Mouse (Mus musculus) neural tube, embryonic 12.5 days (tissue): ENCODE measurements at regions not wholly inside any gene's neighbourhood (a gene's known extent, or its start where the extent isn't known, plus 50 kb on each side); places are given as distances from the start of the nearest gene placed in this dataset.
"Not testable (repeated sequence)": the region's sequence is repeated elsewhere in the genome, so short reads cannot be mapped to it uniquely, and the experiment has no call there.

Experiments
- ATAC-seq: fragments of 200-750 bp; cut with Nextera tagmentation; 2 replicates; pipeline ENCODE4 v1.8.0; 2017; ENCODE audit warnings: low read depth, mild to moderate bottlenecking, moderate TSS enrichment, moderate library complexity; ENCODE audit not compliant: low FRiP score
- H3K27ac ChIP-seq: fragments of 300-500 bp; sonication (generic); 2 replicates; pipeline ENCODE4 v1.5.1; 2016
- H3K27me3 ChIP-seq: fragments of 300-500 bp; sonication (generic); replicated peaks from 2 replicates; pipeline ENCODE4 v1.6.1; 2016; ENCODE audit warnings: mild to moderate bottlenecking
- H3K36me3 ChIP-seq: fragments of 300-500 bp; sonication (generic); 2 replicates; pipeline ENCODE4 v1.6.1; 2016; ENCODE audit warnings: mild to moderate bottlenecking
- H3K4me1 ChIP-seq: fragments of 300-500 bp; sonication (generic); 2 replicates; pipeline ENCODE4 v1.6.1; 2016
- H3K4me2 ChIP-seq: fragments of 300-500 bp; sonication (generic); replicated peaks from 2 replicates; pipeline ENCODE4 v1.6.1; 2016; ENCODE audit warnings: mild to moderate bottlenecking
- H3K4me3 ChIP-seq: fragments of 300-500 bp; sonication (generic); 2 replicates; pipeline ENCODE4 v1.5.1; 2016
- H3K9ac ChIP-seq: fragments of 300-500 bp; sonication (generic); 2 replicates; pipeline ENCODE4 v1.6.1; 2016; ENCODE audit warnings: mild to moderate bottlenecking
- H3K9me3 ChIP-seq: fragments of 300-500 bp; sonication (generic); 2 replicates; pipeline ENCODE4 v1.6.1; 2016; ENCODE audit warnings: mild to moderate bottlenecking
- WGBS: fragments of 180-500 bp; shearing (Covaris S2); methylation state at CpG from one replicate; pipeline ENCODE4 v1.1.7; 2016; 5-methylcytosine and 5-hydroxymethylcytosine counted together

GRCm38 (mm10) chr4:153188504-153189031, 294.0 kb downstream of the Ajap1 start:
- Histone ChIP-seq H3K27me3 (peaks cover 4% of the 10 kb centered on the region; the same call in 1 of the 2 replicates), H3K4me2 (peak overlapping the region; percentile 54), H3K9me3 (no peaks in the 10 kb centered on the region), H3K4me3 (peak overlapping the region; percentile 16; the same call in 1 of the 2 replicates), H3K36me3 (no peaks in the 10 kb centered on the region), H3K9ac (no peak overlapping the region), H3K27ac (no peak overlapping the region), H3K4me1 (peaks cover 12% of the 10 kb centered on the region)
- 1% methylated on average over 17 of the region's 17 CpGs for WGBS
- peak; percentile 76 for ATAC-seq

DNA sequence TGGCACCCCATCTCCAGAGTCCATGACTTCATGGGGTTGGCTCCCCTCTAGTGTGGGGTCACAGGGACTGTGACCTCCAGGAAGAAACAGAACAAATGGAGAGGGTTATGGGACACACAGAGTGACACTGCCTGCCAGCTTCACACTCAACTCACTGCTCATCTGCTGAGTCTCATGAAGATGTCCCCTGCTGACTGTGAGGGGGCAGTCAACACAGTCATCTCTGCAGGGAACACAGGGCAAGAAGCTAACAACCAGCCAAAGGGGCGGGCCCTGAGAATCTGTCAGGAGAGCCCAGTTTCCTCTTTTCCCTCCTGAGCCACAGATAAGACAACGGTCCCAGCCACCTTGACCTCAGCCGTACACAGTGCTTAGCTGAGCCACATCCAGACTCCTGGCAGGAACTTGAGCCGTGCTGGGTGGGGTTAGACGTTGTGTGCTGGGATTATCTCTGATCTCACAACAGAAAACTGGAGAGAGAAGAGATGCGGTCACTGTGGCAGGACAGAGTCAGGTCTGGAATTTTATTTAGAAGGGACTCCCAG, 294.6 kb downstream of the Ajap1 start:
- H3K27me3 ChIP-seq, result peaks cover 4% of the 10 kb centered on the region; the same call in 1 of the 2 replicates
- no peaks in the 10 kb centered on the region for H3K36me3 ChIP-seq
- peak; percentile 56 for ATAC-seq
- H3K9ac ChIP-seq, result no peak overlapping the region
- H3K9me3 ChIP-seq, result no peaks in the 10 kb centered on the region
- 2% methylated on average over 6 of the region's 6 CpGs for WGBS
- peaks cover 12% of the 10 kb centered on the region for H3K4me1 ChIP-seq
- peak overlapping the region; percentile 54 for H3K4me2 ChIP-seq
- no peak overlapping the region for H3K27ac ChIP-seq
- H3K4me3 ChIP-seq, result peak overlapping the region; percentile 16; the same call in 1 of the 2 replicates

DNA sequence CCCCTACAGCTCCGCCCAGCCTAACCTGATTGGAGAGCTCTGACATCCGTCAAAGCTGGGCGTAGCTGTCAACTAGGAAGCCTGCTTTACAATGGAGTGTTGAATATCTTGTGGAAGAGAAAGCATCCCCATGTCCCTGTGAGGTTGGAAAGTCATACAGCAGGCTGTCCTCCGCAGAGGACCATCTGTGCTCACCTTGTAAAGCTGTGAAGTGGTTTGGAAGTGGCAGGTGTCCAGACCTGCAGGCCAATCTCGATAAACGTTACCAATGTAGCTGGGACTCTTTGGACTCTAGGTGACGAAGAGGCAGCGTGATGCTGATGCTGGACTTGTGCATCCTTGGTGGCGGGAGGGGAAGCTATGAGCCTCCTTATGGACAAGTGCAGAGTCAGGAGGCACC, 305.1 kb downstream of the Ajap1 start:
- Histone ChIP-seq H3K27ac (no peak overlapping the region), H3K27me3 (no peaks in the 10 kb centered on the region), H3K9me3 (peaks cover 6% of the 10 kb centered on the region; the same call in 1 of the 2 replicates), H3K4me3 (no peak overlapping the region), H3K4me2 (no peak overlapping the region), H3K4me1 (peaks cover 5% of the 10 kb centered on the region; the same call in 1 of the 2 replicates), H3K9ac (no peak overlapping the region), H3K36me3 (no peaks in the 10 kb centered on the region)
- ATAC-seq, result no peak
- WGBS, result 93% methylated on average over 9 of the region's 9 CpGs

- Histone ChIP-seq H3K4me2 (0 out of 2 replicates have a peak overlapping the region, but pooled peaks have one; percentile 7), H3K27ac (no peak overlapping the region), H3K9ac (no peak overlapping the region), H3K36me3 (no peaks in the 10 kb centered on the region), H3K4me1 (peaks cover 5% of the 10 kb centered on the region; the same call in 1 of the 2 replicates), H3K9me3 (peaks cover 6% of the 10 kb centered on the region; the same call in 1 of the 2 replicates), H3K27me3 (no peaks in the 10 kb centered on the region), H3K4me3 (no peak overlapping the region)
- WGBS, result 6% methylated on average over 12 of the region's 12 CpGs
- no peak for ATAC-seq
Observed at GRCm38 (mm10) chr4:153175660-153176059, 307.0 kb downstream of the Ajap1 start.

DNA sequence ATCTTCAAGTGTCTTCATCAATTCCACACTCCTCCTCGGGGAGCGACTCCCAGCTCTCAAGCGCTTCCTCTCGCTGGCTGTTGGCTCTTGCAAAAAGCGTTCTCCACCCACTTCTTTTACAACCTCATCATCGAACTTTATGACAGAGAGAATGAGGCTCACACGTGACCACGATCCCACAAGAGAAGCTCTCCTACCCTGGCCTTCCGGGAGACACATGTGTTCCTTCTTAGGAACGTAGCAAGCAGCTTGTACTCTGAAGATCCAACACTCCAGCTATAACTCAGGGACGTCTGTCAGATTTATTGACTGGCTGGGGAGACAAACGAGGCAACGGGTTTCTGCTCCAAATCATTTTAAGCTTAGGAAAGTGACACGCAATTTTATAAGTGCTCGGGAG, 307.5 kb downstream of the Ajap1 start:
- Histone ChIP-seq H3K4me3 (no peak overlapping the region), H3K27me3 (no peaks in the 10 kb centered on the region), H3K4me1 (peaks cover 5% of the 10 kb centered on the region; the same call in 1 of the 2 replicates), H3K36me3 (no peaks in the 10 kb centered on the region), H3K4me2 (no peak overlapping the region), H3K9me3 (peaks cover 6% of the 10 kb centered on the region; the same call in 1 of the 2 replicates), H3K9ac (no peak overlapping the region), H3K27ac (no peak overlapping the region)
- 50% methylated on average over 15 of the region's 15 CpGs for WGBS
- ATAC-seq, result no peak

DNA sequence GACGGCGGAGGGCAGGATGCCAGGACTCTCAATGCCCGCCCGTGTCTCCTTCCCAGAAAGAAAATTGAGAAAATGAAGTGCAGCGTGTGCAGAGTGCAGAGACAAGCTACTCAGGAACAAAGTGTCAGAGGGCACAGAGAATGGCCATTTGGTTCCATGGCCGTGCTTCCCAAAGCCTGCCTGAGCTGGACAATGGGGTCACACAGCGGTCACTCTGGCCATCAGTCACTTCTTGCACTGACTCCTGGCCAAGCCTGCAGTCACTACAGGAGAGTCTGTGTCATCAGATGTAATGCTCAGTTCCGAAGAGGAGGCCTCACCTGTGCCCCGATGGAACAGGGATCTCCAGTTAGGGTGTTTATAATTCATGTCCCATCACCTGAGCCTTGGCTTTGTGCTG, 312.6 kb downstream of the Ajap1 start:
- Histone ChIP-seq H3K27me3 (no peaks in the 10 kb centered on the region), H3K4me3 (no peak overlapping the region), H3K4me1 (no peaks in the 10 kb centered on the region), H3K4me2 (no peak overlapping the region), H3K36me3 (no peaks in the 10 kb centered on the region), H3K27ac (no peak overlapping the region), H3K9ac (no peak overlapping the region), H3K9me3 (peaks cover 6% of the 10 kb centered on the region; the same call in 1 of the 2 replicates)
- WGBS, result 39% methylated on average over 9 of the region's 9 CpGs
- ATAC-seq, result no peak

DNA sequence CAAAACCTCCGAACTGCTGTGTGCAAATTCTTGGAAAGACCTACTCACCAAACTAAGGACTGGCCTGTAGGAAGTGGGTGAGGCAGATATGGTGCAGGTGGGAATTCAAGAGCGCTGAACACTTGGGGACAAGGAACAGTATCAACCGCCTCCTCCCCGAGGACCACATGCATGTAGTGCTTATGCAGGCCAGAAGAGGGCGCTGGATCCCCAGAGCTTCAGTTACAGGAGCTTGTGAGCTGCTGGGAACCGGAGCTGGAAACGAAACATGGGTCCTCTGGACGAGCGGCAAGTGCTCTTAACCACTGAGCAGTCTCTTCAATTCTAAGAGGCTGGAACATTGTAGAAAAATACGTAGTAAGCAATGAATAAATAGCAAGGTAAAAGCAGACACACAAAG, 317.8 kb downstream of the Ajap1 start:
- no peak for ATAC-seq
- Histone ChIP-seq H3K9me3 (no peaks in the 10 kb centered on the region; the same call in 1 of the 2 replicates), H3K4me1 (no peaks in the 10 kb centered on the region), H3K4me3 (no peak overlapping the region), H3K9ac (no peak overlapping the region), H3K36me3 (no peaks in the 10 kb centered on the region), H3K27me3 (no peaks in the 10 kb centered on the region), H3K27ac (no peak overlapping the region), H3K4me2 (no peak overlapping the region)
- WGBS, result 87% methylated on average over 10 of the region's 10 CpGs

DNA sequence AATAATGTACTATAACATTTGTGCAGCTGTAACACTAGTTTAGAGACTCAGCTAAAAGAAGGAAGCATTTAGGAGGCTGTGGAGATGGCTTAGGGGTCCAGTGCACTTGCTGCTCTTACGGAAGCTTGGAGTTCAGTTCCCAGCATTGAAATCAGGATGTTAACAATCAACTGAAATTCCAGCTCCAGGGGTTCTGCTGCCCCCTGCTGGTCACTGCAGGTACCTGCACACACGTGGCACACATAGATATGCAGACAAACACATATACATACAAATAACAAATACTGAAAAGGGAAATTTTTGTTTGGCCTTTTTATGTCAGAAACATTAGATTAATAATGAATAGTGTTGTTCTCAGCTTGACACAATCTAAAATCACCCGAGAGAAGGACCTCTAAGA, 322.5 kb downstream of the Ajap1 start:
- WGBS, result 94% methylated on average over 3 of the region's 3 CpGs

DNA sequence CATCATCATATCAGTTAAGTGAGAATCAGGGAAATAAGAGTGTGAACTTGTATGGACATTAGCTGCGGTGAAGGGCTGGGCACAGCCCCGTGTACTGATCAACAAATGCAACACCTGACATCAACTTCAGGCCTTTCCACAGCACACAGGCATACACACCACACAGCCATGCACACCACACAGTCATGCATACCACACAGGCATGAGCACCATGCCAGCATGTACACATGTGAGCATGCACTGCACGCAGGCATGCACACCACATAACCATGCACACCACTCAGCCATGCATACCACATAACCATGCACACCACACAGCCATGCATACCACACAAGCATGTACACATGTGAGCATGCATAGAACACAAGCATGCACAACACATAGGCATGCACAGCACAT, 325.0 kb downstream of the Ajap1 start:
- ATAC-seq, result no peak
- H3K9me3 ChIP-seq, result no peaks in the 10 kb centered on the region
- no peak overlapping the region for H3K4me2 ChIP-seq
- H3K27me3 ChIP-seq, result no peaks in the 10 kb centered on the region
- H3K9ac ChIP-seq, result no peak overlapping the region
- H3K4me3 ChIP-seq, result no peak overlapping the region
- WGBS, result 91% methylated on average over 3 of the region's 3 CpGs
- H3K36me3 ChIP-seq, result no peaks in the 10 kb centered on the region
- no peak overlapping the region for H3K27ac ChIP-seq
- no peaks in the 10 kb centered on the region for H3K4me1 ChIP-seq

More for the DNA sequence above, 322.5 kb downstream of the Ajap1 start:
- ATAC-seq, result no peak
- no peaks in the 10 kb centered on the region for H3K27me3 ChIP-seq
- H3K36me3 ChIP-seq, result no peaks in the 10 kb centered on the region
- no peaks in the 10 kb centered on the region; the same call in 1 of the 2 replicates for H3K9me3 ChIP-seq
- no peaks in the 10 kb centered on the region for H3K4me1 ChIP-seq
- no peak overlapping the region for H3K4me3 ChIP-seq
- H3K4me2 ChIP-seq, result no peak overlapping the region
- no peak overlapping the region for H3K9ac ChIP-seq
- H3K27ac ChIP-seq, result no peak overlapping the region

GRCm38 (mm10) chr4:153152923-153153322, 329.7 kb downstream of the Ajap1 start:
- H3K36me3 ChIP-seq, H3K4me2 ChIP-seq, H3K4me1 ChIP-seq, H3K9me3 ChIP-seq, H3K27me3 ChIP-seq, H3K9ac ChIP-seq, H3K27ac ChIP-seq, H3K4me3 ChIP-seq: not testable (repeated sequence)
- peak; percentile 75 for ATAC-seq

DNA sequence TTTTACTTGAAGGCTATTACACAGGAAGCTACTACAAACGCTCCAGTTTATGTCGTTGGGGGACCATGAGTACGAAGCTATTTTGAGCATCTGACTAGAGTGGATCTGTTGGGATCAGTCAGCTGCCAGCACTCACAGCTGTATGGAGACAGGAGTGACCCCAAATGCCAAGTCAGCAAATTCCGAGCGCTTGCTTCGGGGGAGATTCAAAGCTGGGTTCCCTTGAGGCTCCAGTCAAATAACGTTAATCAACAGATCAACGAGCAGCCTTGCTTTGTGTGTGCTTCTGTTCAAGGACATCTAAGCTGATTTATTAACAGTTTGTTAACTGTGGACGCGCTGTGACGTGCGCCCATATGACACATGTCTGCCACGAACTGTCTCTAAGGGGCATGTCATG, 349.5 kb downstream of the Ajap1 start:
- no peaks in the 10 kb centered on the region for H3K9me3 ChIP-seq
- ATAC-seq, result no peak
- H3K9ac ChIP-seq, result no peak overlapping the region
- no peak overlapping the region for H3K4me3 ChIP-seq
- no peaks in the 10 kb centered on the region for H3K36me3 ChIP-seq
- WGBS, result 67% methylated on average over 13 of the region's 13 CpGs
- no peaks in the 10 kb centered on the region for H3K27me3 ChIP-seq
- 0 out of 2 replicates have a peak, but pooled peaks cover 4% of the 10 kb centered on the region for H3K4me1 ChIP-seq
- no peak overlapping the region for H3K4me2 ChIP-seq
- no peak overlapping the region for H3K27ac ChIP-seq

- no peak overlapping the region for H3K4me2 ChIP-seq
- no peak overlapping the region for H3K27ac ChIP-seq
- H3K27me3 ChIP-seq, result no peaks in the 10 kb centered on the region
- 80% methylated on average over 2 of the region's 2 CpGs for WGBS
- no peaks in the 10 kb centered on the region for H3K9me3 ChIP-seq
- no peaks in the 10 kb centered on the region for H3K4me1 ChIP-seq
- ATAC-seq, result no peak
- H3K36me3 ChIP-seq, result no peaks in the 10 kb centered on the region
- H3K4me3 ChIP-seq, result no peak overlapping the region
- H3K9ac ChIP-seq, result no peak overlapping the region
Observed at GRCm38 (mm10) chr4:153129345-153129744, 353.3 kb downstream of the Ajap1 start.

DNA sequence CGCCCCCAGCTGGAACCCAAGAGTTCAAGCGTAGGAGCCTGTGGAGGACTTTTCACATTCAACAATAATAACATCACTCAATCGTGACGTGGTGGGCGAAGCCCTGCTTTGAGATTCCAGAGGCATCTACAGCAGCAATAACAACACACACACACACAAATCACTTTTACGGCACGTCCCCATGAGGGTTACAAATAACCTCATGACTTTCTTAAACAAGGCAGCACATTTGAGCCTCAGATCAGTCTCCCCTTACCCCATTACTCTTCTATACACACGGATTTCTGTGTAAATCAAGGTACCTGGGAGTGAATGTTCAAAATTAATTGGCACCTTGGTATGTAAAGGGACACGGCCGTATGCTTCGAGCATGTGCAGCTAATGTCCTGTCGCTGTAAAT, 354.4 kb downstream of the Ajap1 start:
- Histone ChIP-seq H3K4me3 (no peak overlapping the region), H3K9me3 (no peaks in the 10 kb centered on the region), H3K27ac (no peak overlapping the region), H3K9ac (no peak overlapping the region), H3K27me3 (no peaks in the 10 kb centered on the region), H3K4me1 (no peaks in the 10 kb centered on the region), H3K4me2 (no peak overlapping the region), H3K36me3 (no peaks in the 10 kb centered on the region)
- no peak for ATAC-seq
- WGBS, result 68% methylated on average over 12 of the region's 12 CpGs
